Mouse (Mus musculus) CH12.LX (cell line): ENCODE data around the gene Hoxb3. TPM values are rescaled to one million over a fixed set of nuclear protein-coding genes. Genes with fewer than 3 reads are reported as not detected.

Experiments used
- DNase-seq: peaks from one replicate; pipeline ENCODE4 v3.0.0-alpha.2; 2013; ENCODE audit errors: extremely low read depth
- H3K27ac ChIP-seq: 2 replicates; pipeline ENCODE4 v1.5.1; 2012; ENCODE audit warnings: low read depth, mild to moderate bottlenecking, control low read depth, moderate library complexity; ENCODE audit not compliant: insufficient read depth
- H3K27me3 ChIP-seq: replicated peaks from 2 replicates; pipeline ENCODE3; 2012; ENCODE audit warnings: inconsistent platforms
- H3K36me3 ChIP-seq, 2 experiments: replicated peaks in 1 of 2; 2 replicates each; pipeline versions ENCODE3 to v1.6.1; 2012; ENCODE audit warnings: inconsistent platforms in 1 of 2, low read length in 1 of 2, mild to moderate bottlenecking in 1 of 2, mixed read lengths in 1 of 2, moderate library complexity in 1 of 2; ENCODE audit not compliant: control insufficient read depth in 1 of 2, insufficient read depth in 1 of 2
- H3K4me1 ChIP-seq, 2 experiments: 2 replicates each; pipeline ENCODE4 v1.6.1; 2012; ENCODE audit warnings: inconsistent platforms in 1 of 2, moderate library complexity in 1 of 2; ENCODE audit not compliant: insufficient read depth in 2 of 2, control insufficient read depth in 1 of 2
- H3K4me2 ChIP-seq: 2 replicates; pipeline ENCODE4 v1.6.1; 2012; ENCODE audit warnings: low read depth, mild to moderate bottlenecking, control low read depth; ENCODE audit not compliant: poor library complexity, insufficient read depth, severe bottlenecking
- H3K4me3 ChIP-seq, 3 experiments: fragments of 150-350 bp in 1 of 3; sonication (generic) in 1 of 3; replicated peaks in 1 of 3; 2 replicates each; pipeline versions ENCODE3 to v1.5.1; 2011 to 2012; ENCODE audit warnings: low read depth in 2 of 3, low read length in 2 of 3, mild to moderate bottlenecking in 2 of 3, moderate library complexity in 2 of 3, control low read depth in 1 of 3, improper control_type of control experiment in 1 of 3, inconsistent platforms in 1 of 3, mixed read lengths in 1 of 3; ENCODE audit not compliant: poor library complexity in 1 of 3
- H3K79me2 ChIP-seq: replicated peaks from 2 replicates; pipeline ENCODE4 v1.6.1; 2012; ENCODE audit warnings: mild to moderate bottlenecking, moderate library complexity; ENCODE audit not compliant: control insufficient read depth, poor library complexity, insufficient read depth, severe bottlenecking; ENCODE audit errors: extremely low read depth
- H3K9ac ChIP-seq: 2 replicates; pipeline ENCODE4 v1.6.1; 2012; ENCODE audit warnings: low read depth, mild to moderate bottlenecking, control low read depth, moderate library complexity; ENCODE audit not compliant: insufficient read depth
- H3K9me3 ChIP-seq: replicated peaks from 2 replicates; pipeline ENCODE3; 2012; ENCODE audit warnings: low read length, inconsistent platforms, mixed read lengths
- BHLHE40 ChIP-seq: IDR thresholded peaks from 2 replicates; pipeline ENCODE4 v1.6.1; 2011; ENCODE audit warnings: mild to moderate bottlenecking, low read depth, low read length, improper control_type of control experiment
- CHD1 ChIP-seq: IDR thresholded peaks from 2 replicates; pipeline ENCODE4 v1.6.1; 2012; ENCODE audit warnings: low read depth, low read length, improper control_type of control experiment, inconsistent platforms
- E2F4 ChIP-seq: IDR thresholded peaks from 2 replicates; pipeline ENCODE4 v1.6.1; 2011; ENCODE audit warnings: low read depth, low read length, improper control_type of control experiment; ENCODE audit not compliant: insufficient replicate concordance
- EP300 ChIP-seq: IDR thresholded peaks from 2 replicates; pipeline ENCODE4 v1.6.1; 2011; ENCODE audit warnings: low read length, improper control_type of control experiment
- GABPA ChIP-seq: IDR thresholded peaks from 2 replicates; pipeline ENCODE4 v1.6.1; 2012; ENCODE audit warnings: low read depth, low read length, improper control_type of control experiment, inconsistent platforms; ENCODE audit not compliant: insufficient replicate concordance
- IRF4 ChIP-seq: IDR thresholded peaks from 2 replicates; pipeline ENCODE4 v1.6.1; 2014; ENCODE audit warnings: low read depth, mild to moderate bottlenecking, inconsistent platforms, low read length, improper control_type of control experiment
- KAT2A ChIP-seq: IDR thresholded peaks from 2 replicates; pipeline ENCODE4 v1.6.1; 2012; ENCODE audit warnings: low read length, improper control_type of control experiment, inconsistent platforms; ENCODE audit not compliant: insufficient replicate concordance
- MAX ChIP-seq: IDR thresholded peaks from 2 replicates; pipeline ENCODE4 v1.6.1; 2011; ENCODE audit warnings: low read length, improper control_type of control experiment
- MEF2A ChIP-seq: IDR thresholded peaks from 2 replicates; pipeline ENCODE4 v1.6.1; 2014; ENCODE audit warnings: low read depth, mild to moderate bottlenecking, inconsistent platforms, low read length, improper control_type of control experiment, borderline replicate concordance
- MYC ChIP-seq: IDR thresholded peaks from 2 replicates; pipeline ENCODE4 v1.6.1; 2011; ENCODE audit warnings: low read depth, mild to moderate bottlenecking, improper control_type of control experiment, low read length
- NELFE ChIP-seq: IDR thresholded peaks from 2 replicates; pipeline ENCODE4 v1.6.1; 2011; ENCODE audit warnings: low read depth, low read length, improper control_type of control experiment
- NRF1 ChIP-seq: IDR thresholded peaks from 2 replicates; pipeline ENCODE4 v1.6.1; 2014; ENCODE audit warnings: low read depth, mild to moderate bottlenecking, inconsistent platforms, low read length, improper control_type of control experiment, moderate library complexity
- PAX5 ChIP-seq: IDR thresholded peaks from 2 replicates; pipeline ENCODE4 v1.6.1; 2012; ENCODE audit warnings: low read length, inconsistent platforms, mixed read lengths
- POLR2A ChIP-seq: IDR thresholded peaks from 2 replicates; pipeline ENCODE4 v1.6.1; 2011; ENCODE audit warnings: low read depth, mild to moderate bottlenecking, improper control_type of control experiment, low read length
- POLR2AphosphoS2 ChIP-seq: IDR thresholded peaks from 2 replicates; pipeline ENCODE4 v1.6.1; 2011; ENCODE audit warnings: low read depth, low read length, improper control_type of control experiment
- RAD21 ChIP-seq: IDR thresholded peaks from 2 replicates; pipeline ENCODE4 v1.6.1; 2011; ENCODE audit warnings: low read depth, mild to moderate bottlenecking, low read length, improper control_type of control experiment, moderate library complexity
- RCOR1 ChIP-seq: conservative IDR thresholded peaks from 2 replicates; pipeline ENCODE4 v1.6.1; 2012; ENCODE audit warnings: low read depth, mild to moderate bottlenecking, inconsistent platforms, low read length, improper control_type of control experiment
- SMC3 ChIP-seq: IDR thresholded peaks from 2 replicates; pipeline ENCODE4 v1.6.1; 2011; ENCODE audit warnings: low read depth, low read length, improper control_type of control experiment
- TCF12 ChIP-seq: IDR thresholded peaks from 2 replicates; pipeline ENCODE4 v1.6.1; 2014; ENCODE audit warnings: low read depth, mild to moderate bottlenecking, inconsistent platforms, low read length, improper control_type of control experiment
- USF1 ChIP-seq: IDR thresholded peaks from 2 replicates; pipeline ENCODE4 v1.6.1; 2014; ENCODE audit warnings: low read depth, mild to moderate bottlenecking, inconsistent platforms, low read length, improper control_type of control experiment
- USF2 ChIP-seq: conservative IDR thresholded peaks from 2 replicates; pipeline ENCODE4 v1.6.1; 2011; ENCODE audit warnings: low read depth, low read length, improper control_type of control experiment
- ZC3H11A ChIP-seq: IDR thresholded peaks from 2 replicates; pipeline ENCODE4 v1.6.1; 2012; ENCODE audit warnings: low read depth, mild to moderate bottlenecking, inconsistent platforms, low read length, improper control_type of control experiment
- ZKSCAN1 ChIP-seq: IDR thresholded peaks from 2 replicates; pipeline ENCODE4 v1.6.1; 2012; ENCODE audit warnings: low read depth, inconsistent platforms, low read length, improper control_type of control experiment, borderline replicate concordance
- ZNF384 ChIP-seq: IDR thresholded peaks from 2 replicates; pipeline ENCODE4 v1.6.1; 2012; ENCODE audit warnings: low read depth, low read length, improper control_type of control experiment, inconsistent platforms
- dilution Hi-C: fragments of 300-500 bp; cut with MboI; formaldehyde crosslinking; loops from 2 replicates; pipeline ENCODE4 v1.14.3; 2020; ENCODE audit warnings: low sequenced_read_pairs; ENCODE audit not compliant: extremely low pct_unique_long_range_greater_than_20kb, extremely low pct_ligation_motif_present
- in situ Hi-C: fragments of 300-500 bp; cut with MboI; formaldehyde crosslinking; loops from 3 replicates; pipeline ENCODE4 v1.14.3; 2019; ENCODE audit warnings: low sequenced_read_pairs, low pct_ligation_motif_present, low pct_unique_long_range_greater_than_20kb, mixed read lengths
- polyA plus RNA-seq: library from polyadenylated mRNA; unstranded; fragments of >175 nt; gene quantifications from 2 replicates; pipeline ENCODE4 v1.2.1, GENCODE M21; 2012; ENCODE audit warnings: low read depth; ENCODE audit not compliant: insufficient read length
- total RNA-seq, 2 experiments: library from RNA; depleted of rRNA; stranded (reverse); fragments of 300-350 nt in 1 of 2; fragments of >200 nt in 1 of 2; gene quantifications; 2 replicates each; pipeline ENCODE4 v1.2.3; 2012 to 2014

The Hoxb3 gene
- total and polyA plus RNA-seq, 3 experiments: 0.07 to 0.29 (median 0.21) TPM

DNA sequence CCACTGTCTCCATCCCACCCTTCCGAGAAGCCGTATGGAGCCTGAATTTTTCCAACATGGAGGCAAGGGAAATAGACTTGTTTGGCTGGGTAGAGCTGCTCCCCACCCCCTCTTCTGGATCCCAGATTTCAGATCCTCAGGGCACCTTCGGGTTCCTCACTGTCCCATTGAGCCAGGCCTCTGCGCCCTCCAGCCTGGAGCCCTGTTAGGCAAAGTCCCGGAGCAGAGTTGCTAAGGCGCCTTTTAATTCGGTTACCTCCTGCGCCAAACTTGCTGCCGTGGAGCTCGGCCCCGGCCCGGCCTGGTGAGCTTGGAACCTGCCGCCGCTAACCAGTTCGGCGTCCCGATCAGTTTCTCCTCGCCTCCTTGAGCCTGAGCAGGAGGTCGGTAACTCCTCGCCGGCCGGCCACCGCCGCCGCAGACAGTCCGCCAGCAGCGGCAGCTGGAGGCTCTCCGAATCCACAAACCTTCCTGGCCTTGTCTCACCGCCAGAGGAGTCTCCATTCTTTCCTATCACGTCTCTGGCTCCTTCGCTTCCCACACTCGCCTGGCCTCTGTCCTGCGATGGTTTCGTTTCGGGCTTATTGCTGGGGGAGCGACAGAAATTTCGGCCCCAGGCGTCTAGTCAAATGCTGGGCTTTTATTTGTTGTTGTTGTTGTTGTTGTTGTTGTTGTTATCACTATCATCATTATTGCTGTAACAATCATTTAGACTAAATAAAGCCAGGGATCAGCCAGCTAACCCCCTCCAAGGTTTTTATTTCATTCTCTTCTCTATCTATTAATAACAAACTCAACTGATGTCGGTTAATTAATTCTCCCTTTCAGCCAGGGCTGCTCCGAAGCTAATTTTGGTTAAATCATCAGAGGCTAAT lies 18.8 kb downstream of the Hoxb3 start:
- H3K9ac ChIP-seq: no peak overlapping the region
- in situ Hi-C loops (no loop called here), dilution Hi-C loops (no loop called here)
- H3K4me2 ChIP-seq: no peak overlapping the region
- H3K4me1 ChIP-seq: peaks cover 3 to 9% of the 10 kb centered on the region in 2 experiments; a peak in 2 of 4 replicates
- H3K27ac ChIP-seq: no peak overlapping the region
- H3K79me2 ChIP-seq: no peaks in the 10 kb centered on the region
- no peak overlapping the region for H3K4me3 ChIP-seq
- H3K9me3 ChIP-seq: peaks cover 8% of the 10 kb centered on the region
- peaks cover 0 to 10% of the 10 kb centered on the region in 2 experiments for H3K36me3 ChIP-seq
- TF ChIP-seq USF1 (no peak), MAX (no peak), USF2 (no peak), PAX5 (no peak), CHD1 (no peak), MEF2A (no peak), NELFE (no peak), RCOR1 (no peak)
- no peak for DNase-seq
- H3K27me3 ChIP-seq: peaks cover 10% of the 10 kb centered on the region

DNA sequence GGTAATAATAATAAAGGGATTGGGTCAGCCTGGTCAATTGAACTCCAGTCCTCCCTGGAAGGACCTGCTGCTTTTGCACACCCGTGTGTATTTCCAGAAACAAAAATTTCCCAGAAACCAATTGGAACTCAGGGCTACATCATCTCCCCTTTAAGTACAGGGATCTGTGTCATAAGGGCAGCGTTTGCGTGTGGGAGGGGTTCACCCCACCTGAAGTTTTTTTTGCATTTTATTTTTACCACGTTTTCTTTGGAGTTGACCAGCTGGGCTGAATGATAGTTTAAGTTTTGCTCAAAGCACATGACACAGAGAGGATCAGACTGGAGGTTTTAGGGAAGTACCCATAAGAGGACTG lies 19.4 kb downstream of the Hoxb3 start:
- Histone ChIP-seq H3K79me2 (no peaks in the 10 kb centered on the region), H3K4me2 (no peak overlapping the region), H3K9ac (no peak overlapping the region), H3K4me3 (no peak overlapping the region), H3K27ac (no peak overlapping the region), H3K9me3 (peaks cover 8% of the 10 kb centered on the region), H3K36me3 (peaks cover 0 to 10% of the 10 kb centered on the region in 2 experiments), H3K4me1 (peaks cover 3 to 9% of the 10 kb centered on the region in 2 experiments; a peak in 2 of 4 replicates), H3K27me3 (peaks cover 10% of the 10 kb centered on the region)
- in situ Hi-C loops (no loop called here), dilution Hi-C loops (no loop called here)
- no peak for DNase-seq
- TF ChIP-seq RCOR1: no peak
- no peak for TF ChIP-seq POLR2AphosphoS2
- no peak for TF ChIP-seq ZNF384
- TF ChIP-seq NRF1: no peak
- TF ChIP-seq ZC3H11A: no peak
- no peak for TF ChIP-seq RAD21
- TF ChIP-seq MYC: no peak
- no peak for TF ChIP-seq E2F4
- no peak for TF ChIP-seq BHLHE40
- TF ChIP-seq NELFE: no peak
- no peak for TF ChIP-seq ZKSCAN1
- no peak for TF ChIP-seq IRF4
- TF ChIP-seq GABPA: no peak
- TF ChIP-seq CHD1: no peak
- no peak for TF ChIP-seq KAT2A
- no peak for TF ChIP-seq POLR2A
- TF ChIP-seq EP300: no peak
- no peak for TF ChIP-seq SMC3
- no peak for TF ChIP-seq TCF12
